22 mouse cellular contexts compared by ENCODE assay signal in genomic region chr13:118849541-118849940, GRCm38 (mm10).
DNase-seq lines count a peak whose midpoint lies in the region; ATAC-seq and TF ChIP-seq lines count a peak whose summit lies in the region.
"Had no signal": no experiment of that assay in that cellular context is flagged by ENCODE, and none has a peak within 500 bp of the region (broad histone marks: within the 10 kb centered on the region; RNA-seq: fewer than 3 reads in every experiment).

No protein-coding gene starts in this region.

- peak overlapping the region; percentile 42 for H3K4me2 ChIP-seq in embryonic facial prominence, embryonic 13.5 days
- H3K4me2 ChIP-seq: forebrain, embryonic 12.5 days; liver, embryonic 12.5 days; lung, embryonic 15.5 days had no signal

- H3K36me3 ChIP-seq in embryonic facial prominence, embryonic 13.5 days, result no peaks in the 10 kb centered on the region
- no peaks in the 10 kb centered on the region for H3K36me3 ChIP-seq in embryonic facial prominence, embryonic 10.5 days (replicated peaks)
- H3K36me3 ChIP-seq: forebrain, embryonic 12.5 days; liver, embryonic 12.5 days; lung, embryonic 15.5 days had no signal

- TF ChIP-seq CTCF in cerebellum, adult 2 months (IDR thresholded peaks at IDR 0.05; ENCODE audit: borderline replicate concordance, insufficient read depth, low read depth, low read length), result no peak

- no peaks in the 10 kb centered on the region for H3K27me3 ChIP-seq in embryonic facial prominence, embryonic 13.5 days
- no peaks in the 10 kb centered on the region for H3K27me3 ChIP-seq in embryonic facial prominence, embryonic 10.5 days (replicated peaks; ENCODE audit: low read depth, poor library complexity, severe bottlenecking)
- H3K27me3 ChIP-seq in cerebellum, adult 2 months (ENCODE audit: control insufficient read depth, insufficient read depth, low read length), result no peaks in the 10 kb centered on the region
- H3K27me3 ChIP-seq: CH12.LX; forebrain, embryonic 12.5 days; liver, embryonic 12.5 days; lung, embryonic 15.5 days had no signal

- no peak for ATAC-seq in embryonic facial prominence, embryonic 13.5 days (ENCODE audit: insufficient number of reproducible peaks, insufficient read depth, low FRiP score, low TSS enrichment, low read depth)
- ATAC-seq: hindbrain, postnatal 0 days; liver, embryonic 12.5 days had no signal

- 68% methylated on average over 5 of the region's 5 CpGs for WGBS in embryonic facial prominence, embryonic 13.5 days
- WGBS in embryonic facial prominence, embryonic 10.5 days, result 87% methylated on average over 5 of the region's 5 CpGs
- 86% methylated on average over 5 of the region's 5 CpGs for WGBS in cerebellum, adult 2 months

- DNase-seq in embryonic facial prominence, embryonic 10.5 days (ENCODE audit: low spot score), result no peak
- DNase-seq in left cerebral cortex, adult 11 months (ENCODE audit: low spot score), result peak; percentile 1
- DNase-seq in left cerebral cortex, postnatal 10 days (ENCODE audit: extremely low spot score in 1 of 2, low spot score in 2 of 2), result no peak
- peak; percentile 18 for DNase-seq in 3T3-L1 (ENCODE audit: low read depth, low spot score)
- DNase-seq in left cerebral cortex, adult 9 months (ENCODE audit: low spot score in 2 of 2), result peak; percentile 14 to 32
- DNase-seq in gastrocnemius, postnatal 4 days (ENCODE audit: low spot score in 2 of 2), result no peak
- no peak for DNase-seq in cerebellum, adult 2 months
- DNase-seq: adrenal gland, postnatal 14 days; cerebellum, adult 9-11 months; gastrocnemius, adult 2 months; heart, postnatal 4 days; kidney, adult 18-20 months; kidney, postnatal 10 days; thymus, postnatal 4 days had no signal

- H3K9ac ChIP-seq in embryonic facial prominence, embryonic 13.5 days, result no peak overlapping the region
- H3K9ac ChIP-seq: forebrain, embryonic 12.5 days; liver, embryonic 12.5 days; lung, embryonic 15.5 days had no signal

- H3K9me3 ChIP-seq in embryonic facial prominence, embryonic 13.5 days, result no peaks in the 10 kb centered on the region
- H3K9me3 ChIP-seq in embryonic facial prominence, embryonic 10.5 days, result no peaks in the 10 kb centered on the region
- H3K9me3 ChIP-seq: forebrain, embryonic 12.5 days; liver, embryonic 12.5 days; lung, embryonic 15.5 days had no signal

- TF ChIP-seq POLR2A in cerebellum, adult 2 months (IDR thresholded peaks at IDR 0.05; ENCODE audit: borderline replicate concordance, insufficient read depth, low read length), result no peak

- H3K27ac ChIP-seq in embryonic facial prominence, embryonic 13.5 days, result peak overlapping the region; percentile 8; the same call in 1 of the 2 replicates
- no peak overlapping the region for H3K27ac ChIP-seq in embryonic facial prominence, embryonic 10.5 days (replicated peaks)
- H3K27ac ChIP-seq in cerebellum, adult 2 months (ENCODE audit: insufficient read depth, low read length), result no peak overlapping the region
- H3K27ac ChIP-seq: forebrain, embryonic 12.5 days; gastrocnemius, adult 2 months; heart, adult 2 months; hindbrain, postnatal 0 days; layer of hippocampus, adult 2 months; liver, embryonic 12.5 days; lung, embryonic 15.5 days had no signal

- peak overlapping the region; percentile 6; the same call in 1 of the 2 replicates for H3K4me3 ChIP-seq in embryonic facial prominence, embryonic 13.5 days
- H3K4me3 ChIP-seq in embryonic facial prominence, embryonic 10.5 days, result no peak overlapping the region
- H3K4me3 ChIP-seq in cerebellum, adult 2 months (replicated peaks; ENCODE audit: insufficient read depth, low read depth, low read length), result no peak overlapping the region
- H3K4me3 ChIP-seq: forebrain, embryonic 12.5 days; gastrocnemius, adult 2 months; heart, adult 2 months; layer of hippocampus, adult 2 months; liver, embryonic 12.5 days; lung, embryonic 15.5 days had no signal

- H3K4me1 ChIP-seq in embryonic facial prominence, embryonic 13.5 days, result peaks cover 10% of the 10 kb centered on the region
- no peaks in the 10 kb centered on the region for H3K4me1 ChIP-seq in embryonic facial prominence, embryonic 10.5 days
- H3K4me1 ChIP-seq in cerebellum, adult 2 months (ENCODE audit: control insufficient read depth, insufficient read depth, low read length), result no peaks in the 10 kb centered on the region
- H3K4me1 ChIP-seq: forebrain, embryonic 12.5 days; liver, embryonic 12.5 days; lung, embryonic 15.5 days had no signal

- intact Hi-C loops in left cerebral cortex, postnatal 10 days (cut with DNase I), result no loop called here

Comparison
In these comparisons a context has a peak if more than half of its experiments do, and no peak if none do; other contexts are left out.
1. DNase-seq: peak in left cerebral cortex, adult 11 months (single experiment), 3T3-L1 (single experiment) and left cerebral cortex, adult 9 months (2 of 2); none in embryonic facial prominence, embryonic 10.5 days (single experiment), left cerebral cortex, postnatal 10 days (0 of 2), gastrocnemius, postnatal 4 days (0 of 2) and cerebellum, adult 2 months (0 of 2).